Mouse (Mus musculus) C2C12 (cell line): ENCODE measurements around the gene Nebl.
"Not testable (repeated sequence)": the region's sequence is repeated elsewhere in the genome, so short reads cannot be mapped to it uniquely, and the experiment has no call there.

ENCODE experiments used
- CTCF ChIP-seq: IDR thresholded peaks from one replicate; pipeline ENCODE4 v1.5.1; 2011; ENCODE audit not compliant: control insufficient read depth, insufficient read depth, insufficient read length
- FOSL1 ChIP-seq: IDR thresholded peaks from one replicate; pipeline ENCODE4 v1.8.0; 2011; ENCODE audit warnings: mild to moderate bottlenecking, low read length; ENCODE audit not compliant: poor library complexity, insufficient read depth, severe bottlenecking
- MAX ChIP-seq: IDR thresholded peaks from one replicate; pipeline ENCODE4 v1.6.1; 2011; ENCODE audit warnings: mild to moderate bottlenecking, control low read depth
- MYOD1 ChIP-seq: IDR thresholded peaks from one replicate; pipeline ENCODE4 v1.6.1; 2011; ENCODE audit warnings: low read depth; ENCODE audit not compliant: control insufficient read depth, insufficient read length
- MYOG ChIP-seq: IDR thresholded peaks from one replicate; pipeline ENCODE4 v1.6.1; 2011; ENCODE audit not compliant: control insufficient read depth, insufficient read length; ENCODE audit errors: extremely low read depth
- USF1 ChIP-seq: IDR thresholded peaks from one replicate; pipeline ENCODE4 v1.6.1; 2011; ENCODE audit warnings: low read depth, mild to moderate bottlenecking, control low read depth, moderate library complexity

GRCm38 (mm10) chr2:17295257-17295656 lies 436.0 kb downstream of the Nebl start:
- TF ChIP-seq USF1, MYOD1, CTCF, FOSL1, MAX, MYOG: not testable (repeated sequence)
